Mouse (Mus musculus): Measurements from ENCODE around the gene Slc35f5. TPM values are rescaled to one million over a fixed set of nuclear protein-coding genes. Genes with fewer than 3 reads are reported as not detected.

The Slc35f5 gene
- total and polyA plus RNA-seq, 3 experiments = 5.8 to 7.0 TPM; not detected in 1

- H3K9ac ChIP-seq (ENCODE audit: control insufficient read depth, low read depth, low read length, poor library complexity, severe bottlenecking) = no peak overlapping the region
- no peaks in the 10 kb centered on the region for H3K27me3 ChIP-seq (ENCODE audit: control insufficient read depth in 1 of 2, insufficient read depth in 2 of 2, low read length in 2 of 2)
- H3K79me2 ChIP-seq (ENCODE audit: control insufficient read depth, insufficient read depth, low read length, poor library complexity) = no peaks in the 10 kb centered on the region
- no peak for TF ChIP-seq POLR2A (IDR thresholded peaks at IDR 0.05; ENCODE audit: control insufficient read depth in 1 of 2, insufficient read depth in 1 of 2, low read depth in 1 of 2, low read length in 2 of 2, poor library complexity in 1 of 2)
- no peak for TF ChIP-seq UBTF (IDR thresholded peaks at IDR 0.05; ENCODE audit: borderline replicate concordance, insufficient read depth, low read depth, low read length)
- no peak for TF ChIP-seq POLR2AphosphoS2 (IDR thresholded peaks at IDR 0.05; ENCODE audit: low read length)
- TF ChIP-seq TCF12 (IDR thresholded peaks at IDR 0.05; ENCODE audit: low read depth, low read length) = no peak
- no peak for TF ChIP-seq HCFC1 (IDR thresholded peaks at IDR 0.05; ENCODE audit: low read depth, low read length)
- no peak for TF ChIP-seq CTCF (IDR thresholded peaks at IDR 0.05 in 2 of 3, conservative IDR thresholded peaks at IDR 0.05 in 1 of 3; ENCODE audit: control insufficient read depth in 1 of 3, insufficient read depth in 1 of 3, low read depth in 2 of 3, low read length in 3 of 3, poor library complexity in 1 of 3, severe bottlenecking in 1 of 3)
- no peak for TF ChIP-seq SIN3A (IDR thresholded peaks at IDR 0.05; ENCODE audit: low read length)
- TF ChIP-seq MXI1 (IDR thresholded peaks at IDR 0.05; ENCODE audit: low read depth, low read length) = no peak
- no peak for TF ChIP-seq USF2 (IDR thresholded peaks at IDR 0.05; ENCODE audit: borderline replicate concordance in 1 of 2, insufficient read depth in 1 of 2, low read depth in 1 of 2, low read length in 2 of 2)
- TF ChIP-seq GATA1 (IDR thresholded peaks at IDR 0.05; ENCODE audit: low read depth, low read length) = no peak
- no peak for TF ChIP-seq RAD21 (IDR thresholded peaks at IDR 0.05; ENCODE audit: low read depth, low read length)
- TF ChIP-seq POLR2AphosphoS5 (IDR thresholded peaks at IDR 0.05; ENCODE audit: borderline replicate concordance, low read depth, low read length) = no peak
- TF ChIP-seq SMC3 (IDR thresholded peaks at IDR 0.05; ENCODE audit: low read depth, low read length) = no peak
- TF ChIP-seq E2F4 (IDR thresholded peaks at IDR 0.05; ENCODE audit: borderline replicate concordance, low read depth, low read length) = no peak
- TF ChIP-seq EP300 (IDR thresholded peaks at IDR 0.05; ENCODE audit: low read depth in 1 of 2, low read length in 2 of 2) = no peak
- H3K9me3 ChIP-seq (replicated peaks; ENCODE audit: insufficient read depth, low read length) = no peaks in the 10 kb centered on the region
- no peaks in the 10 kb centered on the region for H3K36me3 ChIP-seq (ENCODE audit: control insufficient read depth in 1 of 2, insufficient read depth in 2 of 2, low read length in 2 of 2)
- no peaks in the 10 kb centered on the region for H3K4me1 ChIP-seq (ENCODE audit: control insufficient read depth in 1 of 2, insufficient read depth in 2 of 2, low read length in 2 of 2)
- no peak for DNase-seq (ENCODE audit: low read depth, low spot score)
- H3K27ac ChIP-seq (ENCODE audit: control insufficient read depth, low read depth, low read length) = no peak overlapping the region
- H3K4me3 ChIP-seq (ENCODE audit: control insufficient read depth in 1 of 2, insufficient read depth in 1 of 2, low read depth in 2 of 2, low read length in 2 of 2) = no peak overlapping the region
Observed at GRCm38 (mm10) chr1:125537131-125537530, 23.3 kb upstream of the Slc35f5 start.

- Histone ChIP-seq H3K4me3 (ENCODE audit: control insufficient read depth in 1 of 2, insufficient read depth in 1 of 2, low read depth in 2 of 2, low read length in 2 of 2) (no peak overlapping the region), H3K36me3 (ENCODE audit: control insufficient read depth in 1 of 2, insufficient read depth in 2 of 2, low read length in 2 of 2) (no peaks in the 10 kb centered on the region), H3K27ac (ENCODE audit: control insufficient read depth, low read depth, low read length) (no peak overlapping the region), H3K9me3 (replicated peaks; ENCODE audit: insufficient read depth, low read length) (no peaks in the 10 kb centered on the region), H3K9ac (ENCODE audit: control insufficient read depth, low read depth, low read length, poor library complexity, severe bottlenecking) (no peak overlapping the region), H3K4me1 (ENCODE audit: control insufficient read depth in 1 of 2, insufficient read depth in 2 of 2, low read length in 2 of 2) (no peaks in the 10 kb centered on the region), H3K79me2 (ENCODE audit: control insufficient read depth, insufficient read depth, low read length, poor library complexity) (no peaks in the 10 kb centered on the region), H3K27me3 (ENCODE audit: control insufficient read depth in 1 of 2, insufficient read depth in 2 of 2, low read length in 2 of 2) (no peaks in the 10 kb centered on the region)
- TF ChIP-seq MEF2A (IDR thresholded peaks at IDR 0.05; ENCODE audit: extremely low read depth, insufficient replicate concordance, low read depth, low read length, poor library complexity, severe bottlenecking) (no peak), TBP (IDR thresholded peaks at IDR 0.05; ENCODE audit: low read depth, low read length) (no peak), MAFK (IDR thresholded peaks at IDR 0.05; ENCODE audit: borderline replicate concordance, low read depth, low read length) (no peak), MAX (IDR thresholded peaks at IDR 0.05; ENCODE audit: low read length) (no peak), CHD2 (IDR thresholded peaks at IDR 0.05; ENCODE audit: low read length) (no peak), ZC3H11A (IDR thresholded peaks at IDR 0.05; ENCODE audit: low read depth, low read length) (no peak), KAT2A (conservative IDR thresholded peaks at IDR 0.05; ENCODE audit: low read depth, low read length) (no peak), RAD21 (IDR thresholded peaks at IDR 0.05; ENCODE audit: low read depth, low read length) (no peak), ZNF384 (IDR thresholded peaks at IDR 0.05; ENCODE audit: low read depth, low read length) (no peak), ZMIZ1 (IDR thresholded peaks at IDR 0.05; ENCODE audit: low read depth, low read length) (no peak), POLR2AphosphoS2 (IDR thresholded peaks at IDR 0.05; ENCODE audit: low read length) (no peak), ZKSCAN1 (IDR thresholded peaks at IDR 0.05; ENCODE audit: low read depth, low read length) (no peak), MYB (IDR thresholded peaks at IDR 0.05; ENCODE audit: low read depth, low read length) (no peak), EP300 (IDR thresholded peaks at IDR 0.05; ENCODE audit: low read depth in 1 of 2, low read length in 2 of 2) (no peak), SMC3 (IDR thresholded peaks at IDR 0.05; ENCODE audit: low read depth, low read length) (no peak), POLR2AphosphoS5 (IDR thresholded peaks at IDR 0.05; ENCODE audit: borderline replicate concordance, low read depth, low read length) (no peak), MAZ (IDR thresholded peaks at IDR 0.05; ENCODE audit: low read depth, low read length) (no peak), NRF1 (IDR thresholded peaks at IDR 0.05; ENCODE audit: insufficient read depth, low read depth, low read length, poor library complexity, severe bottlenecking) (no peak)
- no peak for DNase-seq (ENCODE audit: low read depth, low spot score)
Observed at GRCm38 (mm10) chr1:125537776-125538175, 22.6 kb upstream of the Slc35f5 start.
